Mouse (Mus musculus) heart, postnatal 0 days (tissue): ENCODE data around the gene Yars.

ENCODE experiments used
- CTCF ChIP-seq: IDR thresholded peaks from 2 replicates; pipeline ENCODE4 v1.5.1; 2016; ENCODE audit warnings: antibody characterized with exemption, control low read depth, low read depth
- EP300 ChIP-seq: IDR thresholded peaks from 2 replicates; pipeline ENCODE4 v1.6.1; 2016; ENCODE audit warnings: antibody characterized with exemption, low read depth

DNA sequence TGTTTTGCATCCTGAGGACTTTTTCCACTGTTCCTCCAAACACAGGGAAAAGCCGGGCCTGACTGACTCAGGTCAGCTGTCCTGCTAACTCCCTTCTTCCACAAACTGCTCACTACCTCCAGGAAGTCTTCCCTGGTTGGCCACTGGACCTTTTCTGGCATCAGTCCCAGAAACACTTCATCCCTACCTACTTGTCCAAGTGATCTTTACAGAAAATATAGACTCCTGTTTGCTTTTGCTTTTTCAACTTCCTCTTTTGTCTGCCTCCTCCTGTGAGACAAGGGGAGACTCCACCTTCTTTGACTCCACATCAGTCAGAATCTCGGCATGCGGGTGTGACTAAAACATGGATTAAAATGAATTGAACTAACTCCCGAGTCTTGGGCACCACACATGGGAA is 55.2 kb downstream of the Yars start:
- TF ChIP-seq CTCF (no peak), EP300 (no peak)
